Comparison of ENCODE assay signal across 7 mouse cellular contexts in genomic region chrX:13070573-13071240, GRCm38 (mm10). TPM values are rescaled to one million over a fixed set of nuclear protein-coding genes. Genes with fewer than 3 reads are reported as not detected.
DNase-seq lines count a peak whose midpoint lies in the region; ATAC-seq and TF ChIP-seq lines count a peak whose summit lies in the region.

No protein-coding gene starts in this region.

- no peak for TF ChIP-seq POLR2A in spleen, adult 2 months (IDR thresholded peaks at IDR 0.05; ENCODE audit: low read depth, low read length)

- peak overlapping the region; percentile 90 for H3K27ac ChIP-seq in embryonic facial prominence, embryonic 10.5 days (replicated peaks)
- H3K27ac ChIP-seq in limb, embryonic 11.5 days (replicated peaks; ENCODE audit: low read depth, low read length) = peak overlapping the region; percentile 80
- H3K27ac ChIP-seq in midbrain, embryonic 13.5 days = peak overlapping the region; percentile 96
- H3K27ac ChIP-seq in spleen, adult 2 months (ENCODE audit: insufficient read depth, low read length) = peak overlapping the region; percentile 99

- DNase-seq in adrenal gland, postnatal 10 days = peak; percentile 92
- peak; percentile 93 for DNase-seq in embryonic facial prominence, embryonic 10.5 days (ENCODE audit: low spot score)
- DNase-seq in kidney, adult 11 months = peak; percentile 90
- DNase-seq in limb, embryonic 11.5 days (ENCODE audit: low spot score) = peak; percentile 91
- peak; percentile 60 to 68 for DNase-seq in spleen, adult 2 months (ENCODE audit: low read depth in 1 of 2, low spot score in 2 of 2)

- H3K27me3 ChIP-seq in embryonic facial prominence, embryonic 10.5 days (replicated peaks; ENCODE audit: low read depth, poor library complexity, severe bottlenecking) = peaks cover 33% of the 10 kb centered on the region
- H3K27me3 ChIP-seq in limb, embryonic 11.5 days (ENCODE audit: control insufficient read depth, insufficient read depth, low read length) = peaks cover 11% of the 10 kb centered on the region; the same call in 1 of the 2 replicates
- H3K27me3 ChIP-seq in midbrain, embryonic 13.5 days = no peaks in the 10 kb centered on the region
- no peaks in the 10 kb centered on the region for H3K27me3 ChIP-seq in spleen, adult 2 months (ENCODE audit: control insufficient read depth, insufficient read depth, low read length)

- no peaks in the 10 kb centered on the region for H3K4me1 ChIP-seq in embryonic facial prominence, embryonic 10.5 days
- no peaks in the 10 kb centered on the region for H3K4me1 ChIP-seq in limb, embryonic 11.5 days (ENCODE audit: control insufficient read depth, insufficient read depth, low read length)
- H3K4me1 ChIP-seq in midbrain, embryonic 13.5 days (replicated peaks) = peaks cover 7% of the 10 kb centered on the region; the same call in 1 of the 2 replicates
- H3K4me1 ChIP-seq in spleen, adult 2 months (ENCODE audit: control insufficient read depth, insufficient read depth, insufficient read length) = no peaks in the 10 kb centered on the region

- WGBS in embryonic facial prominence, embryonic 10.5 days = 15% methylated on average over 35 of the region's 35 CpGs
- WGBS in limb, embryonic 11.5 days = 20% methylated on average over 32 of the region's 35 CpGs
- WGBS in midbrain, embryonic 13.5 days = 24% methylated on average over 31 of the region's 35 CpGs
- WGBS in spleen, adult 2 months = 23% methylated on average over 35 of the region's 35 CpGs

- H3K9me3 ChIP-seq in embryonic facial prominence, embryonic 10.5 days = peaks cover 12% of the 10 kb centered on the region; the same call in 1 of the 2 replicates
- H3K9me3 ChIP-seq in limb, embryonic 11.5 days (ENCODE audit: control insufficient read depth, low read length) = no peaks in the 10 kb centered on the region
- H3K9me3 ChIP-seq in midbrain, embryonic 13.5 days = no peaks in the 10 kb centered on the region

- no peak for TF ChIP-seq CTCF in spleen, adult 2 months (IDR thresholded peaks at IDR 0.05; ENCODE audit: extremely low read depth, insufficient read depth, insufficient read length, insufficient replicate concordance)

- peak overlapping the region; percentile 73 for H3K4me3 ChIP-seq in embryonic facial prominence, embryonic 10.5 days
- peak overlapping the region; percentile 70 for H3K4me3 ChIP-seq in limb, embryonic 11.5 days (ENCODE audit: low read depth, low read length)
- peak overlapping the region; percentile 75 for H3K4me3 ChIP-seq in midbrain, embryonic 13.5 days (replicated peaks)
- peak overlapping the region; percentile 76 for H3K4me3 ChIP-seq in spleen, adult 2 months (ENCODE audit: extremely low read depth, insufficient read depth, insufficient read length)

- ATAC-seq in granulocyte monocyte progenitor cell, adult 5-6 weeks (replicated peaks; ENCODE audit: poor library complexity, severe bottlenecking) = peak; percentile 45
- peak; percentile 85 for ATAC-seq in limb, embryonic 11.5 days (ENCODE audit: insufficient number of reproducible peaks, low FRiP score, low TSS enrichment, low read depth)
- peak; percentile 93 for ATAC-seq in midbrain, embryonic 13.5 days

- H3K9ac ChIP-seq in limb, embryonic 11.5 days (ENCODE audit: low read length) = peak overlapping the region; percentile 65
- H3K9ac ChIP-seq in midbrain, embryonic 13.5 days (replicated peaks) = peak overlapping the region; percentile 51; the same call in 1 of the 2 replicates

- peak overlapping the region; percentile 25 for H3K4me2 ChIP-seq in limb, embryonic 11.5 days (ENCODE audit: low read depth, severe bottlenecking)
- peak overlapping the region; percentile 45 for H3K4me2 ChIP-seq in midbrain, embryonic 13.5 days (replicated peaks)

- H3K36me3 ChIP-seq in embryonic facial prominence, embryonic 10.5 days (replicated peaks) = no peaks in the 10 kb centered on the region; the same call in 1 of the 2 replicates
- no peaks in the 10 kb centered on the region for H3K36me3 ChIP-seq in limb, embryonic 11.5 days (ENCODE audit: control insufficient read depth, insufficient read depth, low read length)
- H3K36me3 ChIP-seq in midbrain, embryonic 13.5 days = no peaks in the 10 kb centered on the region
- H3K36me3 ChIP-seq in spleen, adult 2 months (ENCODE audit: control insufficient read depth, insufficient read depth, low read length) = no peaks in the 10 kb centered on the region

RNA-seq across cellular contexts. Expression of gene Usp9x, which starts 0.6 kb away (rescaled TPM):
- total RNA-seq in adrenal gland, postnatal 10 days (2021) = 100 to 1,000 TPM; 133 to 149 TPM
- 40.9 TPM in 2 replicates for polyA plus RNA-seq in embryonic facial prominence, embryonic 10.5 days (2016; fragmentation: Nextera tagmentation; extraction: Ambion mirVana)
- 80.5 and 97.7 TPM in 2 replicates for total RNA-seq in granulocyte monocyte progenitor cell, adult 5-6 weeks (2014; fragmentation: Nextera tagmentation)
- 136 and 146 TPM in 2 replicates for total RNA-seq in granulocyte monocyte progenitor cell, adult 5-6 weeks (2017)
- polyA plus RNA-seq in limb, embryonic 11.5 days (2014; fragmentation: Nextera tagmentation; extraction: Ambion mirVana) = 50.8 and 57.5 TPM in 2 replicates
- 44.6 and 47.8 TPM in 2 replicates for polyA plus RNA-seq in midbrain, embryonic 13.5 days (2015; fragmentation: Nextera tagmentation; extraction: Ambion mirVana)
- polyA plus RNA-seq in spleen, adult 2 months (2012; rRNA removed) = 4.8 and 4.9 TPM in 2 replicates

Comparison
In these comparisons a context has a peak if more than half of its experiments do, and no peak if none do; other contexts are left out.
1. Peak in every context shown above with its lines: DNase-seq, ATAC-seq, H3K4me3 ChIP-seq and H3K27ac ChIP-seq.